Mouse (Mus musculus): Measurements from ENCODE around the gene Runx2. TPM values are rescaled to one million over a fixed set of nuclear protein-coding genes. Genes with fewer than 3 reads are reported as not detected.
A peak's percentile ranks its signal among the peaks of the same experiment; 100 is the strongest.

Runx2 gene
- polyA plus RNA-seq, 1 experiment from 2014 or later: 0.21 TPM

GRCm38 (mm10) chr17:44709516-44710252 lies 104.9 kb downstream of the Runx2 start:
- peak overlapping the region; percentile 63 for H3K27ac ChIP-seq (replicated peaks)
- ATAC-seq (ENCODE audit: extremely low read depth, insufficient number of reproducible peaks, low FRiP score, low TSS enrichment): no peak
- no peak overlapping the region for H3K9ac ChIP-seq
- peaks cover 20% of the 10 kb centered on the region for H3K4me1 ChIP-seq
- H3K36me3 ChIP-seq: no peaks in the 10 kb centered on the region
- no peak overlapping the region for H3K4me3 ChIP-seq
- H3K9me3 ChIP-seq: no peaks in the 10 kb centered on the region
- H3K4me2 ChIP-seq: no peak overlapping the region
- 0 out of 2 replicates have a peak, but pooled peaks cover 5% of the 10 kb centered on the region for H3K27me3 ChIP-seq (replicated peaks)
- 29% methylated on average over 11 of the region's 11 CpGs for WGBS

GRCm38 (mm10) chr17:44707956-44708355 lies 106.6 kb downstream of the Runx2 start:
- Histone ChIP-seq H3K4me1 (peaks cover 20% of the 10 kb centered on the region), H3K4me3 (no peak overlapping the region), H3K36me3 (no peaks in the 10 kb centered on the region), H3K9me3 (no peaks in the 10 kb centered on the region), H3K27me3 (replicated peaks) (0 out of 2 replicates have a peak, but pooled peaks cover 5% of the 10 kb centered on the region), H3K27ac (replicated peaks) (no peak overlapping the region), H3K4me2 (no peak overlapping the region), H3K9ac (no peak overlapping the region)
- no peak for ATAC-seq (ENCODE audit: extremely low read depth, insufficient number of reproducible peaks, low FRiP score, low TSS enrichment)
- WGBS: 80% methylated on average over 3 of the region's 3 CpGs

- WGBS: 74% methylated on average over 10 of the region's 10 CpGs
- peaks cover 20% of the 10 kb centered on the region for H3K4me1 ChIP-seq
- H3K9ac ChIP-seq: no peak overlapping the region
- no peak overlapping the region for H3K4me3 ChIP-seq
- H3K9me3 ChIP-seq: no peaks in the 10 kb centered on the region
- no peak overlapping the region for H3K4me2 ChIP-seq
- no peaks in the 10 kb centered on the region for H3K36me3 ChIP-seq
- H3K27me3 ChIP-seq (replicated peaks): no peaks in the 10 kb centered on the region
- no peak overlapping the region for H3K27ac ChIP-seq (replicated peaks)
- ATAC-seq (ENCODE audit: extremely low read depth, insufficient number of reproducible peaks, low FRiP score, low TSS enrichment): no peak
Measured at GRCm38 (mm10) chr17:44706531-44706930, 108.1 kb downstream of the Runx2 start.

DNA sequence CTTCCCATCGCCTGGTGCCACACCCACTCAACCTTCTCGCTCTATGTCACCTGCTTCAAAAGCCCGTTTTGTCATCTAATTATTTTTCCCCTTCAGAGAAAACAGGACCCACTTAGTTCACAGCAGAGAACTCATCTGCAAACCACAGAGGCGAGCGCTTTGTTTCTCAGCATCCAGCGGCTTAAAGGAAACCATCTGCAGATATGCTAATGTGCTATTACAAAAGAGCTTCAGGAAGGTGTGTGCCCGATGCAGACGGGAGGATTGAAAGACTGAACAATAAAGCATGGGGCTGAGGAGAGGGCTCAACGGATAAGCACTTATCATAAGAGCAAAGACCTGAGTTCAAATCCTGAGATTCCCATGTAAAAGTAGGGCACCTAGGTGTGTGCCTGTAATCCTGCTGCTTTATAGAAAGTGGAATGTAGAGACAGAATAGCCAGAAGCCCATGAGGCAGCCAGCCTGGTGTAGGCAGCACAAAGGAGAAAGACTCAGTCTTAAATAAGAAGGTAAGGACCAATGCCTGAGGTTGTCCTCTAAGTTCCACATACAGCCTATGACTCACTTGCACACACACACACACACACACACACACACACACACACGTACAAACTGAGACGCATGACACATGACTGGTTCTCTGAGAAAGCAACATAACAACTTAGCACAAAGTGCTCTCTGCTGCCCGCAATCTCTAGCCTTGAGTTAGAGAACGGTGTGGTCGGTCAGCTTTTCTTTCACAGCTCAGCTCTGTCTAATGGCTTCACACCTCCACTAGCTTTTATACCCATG lies 111.9 kb downstream of the Runx2 start:
- Histone ChIP-seq H3K9ac (no peak overlapping the region), H3K9me3 (no peaks in the 10 kb centered on the region), H3K4me2 (no peak overlapping the region), H3K27ac (replicated peaks) (no peak overlapping the region), H3K27me3 (replicated peaks) (no peaks in the 10 kb centered on the region), H3K4me3 (no peak overlapping the region), H3K4me1 (peaks cover 1% of the 10 kb centered on the region; the same call in 1 of the 2 replicates), H3K36me3 (no peaks in the 10 kb centered on the region)
- no peak for ATAC-seq (ENCODE audit: extremely low read depth, insufficient number of reproducible peaks, low FRiP score, low TSS enrichment)
- 67% methylated on average over 14 of the region's 14 CpGs for WGBS

- WGBS: 90% methylated on average over 4 of the region's 4 CpGs
- H3K4me2 ChIP-seq: no peak overlapping the region
- no peaks in the 10 kb centered on the region for H3K36me3 ChIP-seq
- no peaks in the 10 kb centered on the region for H3K4me1 ChIP-seq
- no peak overlapping the region for H3K9ac ChIP-seq
- H3K27me3 ChIP-seq (replicated peaks): no peaks in the 10 kb centered on the region
- no peak for ATAC-seq (ENCODE audit: extremely low read depth, insufficient number of reproducible peaks, low FRiP score, low TSS enrichment)
- no peak overlapping the region for H3K4me3 ChIP-seq
- H3K27ac ChIP-seq (replicated peaks): no peak overlapping the region
- no peaks in the 10 kb centered on the region for H3K9me3 ChIP-seq
Measured at GRCm38 (mm10) chr17:44701531-44701930, 113.1 kb downstream of the Runx2 start.

DNA sequence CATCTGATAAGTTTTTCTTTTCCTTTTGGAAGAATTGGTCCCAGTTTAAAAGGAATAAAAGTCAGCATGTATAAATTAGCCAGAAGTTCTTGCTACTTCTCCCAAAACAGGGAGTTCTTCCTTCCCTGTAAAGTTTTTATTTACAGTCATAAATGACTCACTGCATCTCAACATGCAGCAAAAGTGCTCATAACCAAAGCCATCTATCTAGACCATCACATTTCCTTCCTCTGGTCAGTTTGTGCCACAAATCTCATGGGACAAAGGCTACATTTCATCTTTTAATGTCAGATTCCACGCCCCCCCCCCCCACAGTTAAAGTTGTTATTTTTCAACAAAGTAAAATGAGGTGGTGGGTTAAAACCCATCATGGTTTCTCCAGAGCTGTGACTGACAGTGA lies 114.3 kb downstream of the Runx2 start:
- Histone ChIP-seq H3K4me1 (no peaks in the 10 kb centered on the region), H3K4me2 (no peak overlapping the region), H3K27ac (replicated peaks) (no peak overlapping the region), H3K36me3 (no peaks in the 10 kb centered on the region), H3K4me3 (no peak overlapping the region), H3K27me3 (replicated peaks) (no peaks in the 10 kb centered on the region), H3K9me3 (no peaks in the 10 kb centered on the region), H3K9ac (no peak overlapping the region)
- WGBS: 67% methylated on average over 1 of the region's 1 CpGs
- no peak for ATAC-seq (ENCODE audit: extremely low read depth, insufficient number of reproducible peaks, low FRiP score, low TSS enrichment)

- Histone ChIP-seq H3K4me1 (no peaks in the 10 kb centered on the region), H3K9ac (no peak overlapping the region), H3K9me3 (no peaks in the 10 kb centered on the region), H3K4me2 (no peak overlapping the region), H3K27ac (replicated peaks) (no peak overlapping the region), H3K27me3 (replicated peaks) (no peaks in the 10 kb centered on the region), H3K36me3 (no peaks in the 10 kb centered on the region), H3K4me3 (no peak overlapping the region)
- WGBS: 83% methylated on average over 10 of the region's 10 CpGs
- ATAC-seq (ENCODE audit: extremely low read depth, insufficient number of reproducible peaks, low FRiP score, low TSS enrichment): no peak
Measured at GRCm38 (mm10) chr17:44697053-44697452, 117.5 kb downstream of the Runx2 start.

- no peaks in the 10 kb centered on the region for H3K4me1 ChIP-seq
- no peaks in the 10 kb centered on the region for H3K36me3 ChIP-seq
- no peaks in the 10 kb centered on the region for H3K9me3 ChIP-seq
- no peak overlapping the region for H3K4me2 ChIP-seq
- H3K9ac ChIP-seq: no peak overlapping the region
- no peaks in the 10 kb centered on the region for H3K27me3 ChIP-seq (replicated peaks)
- no peak overlapping the region for H3K27ac ChIP-seq (replicated peaks)
- no peak for ATAC-seq (ENCODE audit: extremely low read depth, insufficient number of reproducible peaks, low FRiP score, low TSS enrichment)
- WGBS: 63% methylated on average over 6 of the region's 7 CpGs
- no peak overlapping the region for H3K4me3 ChIP-seq
Measured at GRCm38 (mm10) chr17:44693552-44693951, 121.0 kb downstream of the Runx2 start.

DNA sequence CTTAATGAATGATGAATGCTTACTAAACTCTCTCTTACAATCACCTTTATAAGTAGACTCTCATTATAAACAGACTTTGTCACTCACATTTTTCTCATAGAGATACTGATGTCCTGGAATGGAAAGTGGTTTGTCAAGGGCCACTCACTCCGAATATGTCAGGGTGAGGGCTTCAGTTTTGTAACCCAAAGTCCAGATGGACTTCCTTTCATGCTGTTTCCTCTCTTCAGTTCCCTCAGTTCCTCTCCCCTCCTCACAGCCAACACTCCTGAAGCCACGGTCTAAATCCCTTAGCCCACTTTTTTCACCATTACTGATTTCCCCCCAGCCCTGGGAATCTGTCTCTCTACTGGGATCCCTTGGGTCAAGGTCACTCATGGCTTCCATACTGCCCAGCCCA lies 123.1 kb downstream of the Runx2 start:
- no peak for ATAC-seq (ENCODE audit: extremely low read depth, insufficient number of reproducible peaks, low FRiP score, low TSS enrichment)
- Histone ChIP-seq H3K9me3 (no peaks in the 10 kb centered on the region), H3K4me2 (no peak overlapping the region), H3K36me3 (no peaks in the 10 kb centered on the region), H3K27ac (replicated peaks) (no peak overlapping the region), H3K27me3 (replicated peaks) (no peaks in the 10 kb centered on the region), H3K4me1 (no peaks in the 10 kb centered on the region), H3K9ac (no peak overlapping the region), H3K4me3 (no peak overlapping the region)
- 52% methylated on average over 2 of the region's 2 CpGs for WGBS

DNA sequence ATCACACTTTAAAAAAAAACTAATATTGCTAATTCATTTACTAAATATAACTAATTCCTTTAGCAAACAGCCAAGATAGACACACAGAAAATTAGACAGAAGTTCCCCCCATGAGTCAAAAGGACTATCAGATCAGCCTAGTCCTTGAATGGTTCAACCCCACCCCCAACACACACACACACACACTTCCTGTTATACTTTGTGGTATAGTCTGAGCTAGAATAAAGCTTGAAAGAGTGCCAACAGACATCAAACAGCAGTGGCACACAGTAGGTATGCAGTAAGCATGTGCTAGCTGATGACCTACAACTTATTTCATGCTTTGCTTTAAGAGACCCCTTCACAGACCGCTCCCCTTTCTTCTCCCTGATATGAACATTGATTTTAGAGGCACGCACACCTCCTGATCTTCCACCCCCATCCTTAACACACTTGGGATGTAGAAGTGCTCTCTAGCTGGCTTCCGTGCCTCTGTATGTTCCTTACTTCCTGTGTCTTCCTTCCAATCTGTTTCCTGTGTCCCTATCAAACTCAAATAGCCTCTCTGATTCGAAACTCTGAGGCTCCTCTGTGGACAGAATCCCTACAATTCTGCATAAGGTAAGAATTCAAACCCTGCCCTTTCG lies 124.1 kb downstream of the Runx2 start:
- Histone ChIP-seq H3K4me2 (no peak overlapping the region), H3K27ac (replicated peaks) (no peak overlapping the region), H3K9me3 (no peaks in the 10 kb centered on the region), H3K4me3 (no peak overlapping the region), H3K4me1 (peaks cover 1% of the 10 kb centered on the region; the same call in 1 of the 2 replicates), H3K36me3 (no peaks in the 10 kb centered on the region), H3K27me3 (replicated peaks) (no peaks in the 10 kb centered on the region), H3K9ac (no peak overlapping the region)
- no peak for ATAC-seq (ENCODE audit: extremely low read depth, insufficient number of reproducible peaks, low FRiP score, low TSS enrichment)
- 73% methylated on average over 5 of the region's 5 CpGs for whole genome bisulfite sequencing

- no peak for ATAC-seq (ENCODE audit: extremely low read depth, insufficient number of reproducible peaks, low FRiP score, low TSS enrichment)
- 66% methylated on average over 2 of the region's 2 CpGs for WGBS
Measured at GRCm38 (mm10) chr17:44688306-44688705, 126.3 kb downstream of the Runx2 start.

More at GRCm38 (mm10) chr17:44688306-44688705, 126.3 kb downstream of the Runx2 start:
- H3K27me3 ChIP-seq (replicated peaks): no peaks in the 10 kb centered on the region
- H3K9me3 ChIP-seq: no peaks in the 10 kb centered on the region
- H3K4me2 ChIP-seq: no peak overlapping the region
- no peak overlapping the region for H3K27ac ChIP-seq (replicated peaks)
- peaks cover 4% of the 10 kb centered on the region; the same call in 1 of the 2 replicates for H3K4me1 ChIP-seq
- H3K4me3 ChIP-seq: no peak overlapping the region
- no peak overlapping the region for H3K9ac ChIP-seq
- no peaks in the 10 kb centered on the region for H3K36me3 ChIP-seq

Data from heart, embryonic 13.5 days (tissue).